Mouse (Mus musculus) adrenal gland (tissue): ENCODE measurements around the gene Nhsl2.

Source experiments
- intact Hi-C: fragments of 180-260 bp; cut with DNase I; formaldehyde crosslinking; loops from one replicate; pipeline ENCODE4 v1.15.1; 2025

Gene Nhsl2

DNA sequence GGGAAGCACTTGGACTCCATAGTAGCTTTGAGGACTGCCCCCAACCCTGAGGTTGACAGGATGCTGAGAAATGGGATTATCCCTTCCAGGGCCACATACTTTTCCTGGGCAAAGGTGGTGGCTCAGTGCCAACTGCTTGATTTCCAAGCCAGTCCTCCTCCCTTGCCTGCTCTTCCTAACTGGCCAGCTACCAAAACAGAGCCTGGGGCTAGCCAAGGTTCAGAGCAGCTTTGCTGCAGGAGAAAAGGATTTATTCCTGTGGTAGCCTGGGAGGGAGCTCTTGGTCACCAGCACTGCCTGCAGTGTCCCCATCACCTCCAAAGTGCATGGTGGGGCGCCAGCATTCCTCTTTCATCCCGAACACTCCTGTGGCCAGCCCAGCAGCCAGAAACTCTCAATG lies 188.3 kb downstream of the Nhsl2 start:
- intact Hi-C loops: no loop called here

DNA sequence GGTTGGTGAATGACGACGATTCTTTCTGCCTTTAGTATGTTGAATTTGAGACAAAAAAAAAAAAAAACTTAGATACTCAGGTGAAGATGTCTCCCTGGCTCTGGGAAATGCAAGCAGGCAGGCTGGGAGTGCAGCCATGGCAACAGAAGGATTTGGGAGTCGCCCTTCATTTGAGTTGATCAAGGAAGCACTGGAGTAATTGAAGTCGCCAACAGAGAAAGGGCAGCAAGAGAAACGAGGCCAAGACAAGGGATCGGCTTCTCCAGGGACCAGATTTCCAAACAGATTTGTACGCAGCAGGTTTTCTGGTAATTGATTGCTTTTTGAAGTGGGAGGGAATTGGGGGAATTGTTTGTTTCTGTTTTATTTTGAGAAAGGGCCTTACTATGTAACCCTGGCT lies 192.4 kb downstream of the Nhsl2 start:
- intact Hi-C loops: no loop called here

- intact Hi-C loops: no loop called here
Observed at GRCm38 (mm10) chrX:102042386-102042785, 193.2 kb downstream of the Nhsl2 start.

GRCm38 (mm10) chrX:102050552-102050951 lies 201.4 kb downstream of the Nhsl2 start:
- intact Hi-C loops: no loop called here

DNA sequence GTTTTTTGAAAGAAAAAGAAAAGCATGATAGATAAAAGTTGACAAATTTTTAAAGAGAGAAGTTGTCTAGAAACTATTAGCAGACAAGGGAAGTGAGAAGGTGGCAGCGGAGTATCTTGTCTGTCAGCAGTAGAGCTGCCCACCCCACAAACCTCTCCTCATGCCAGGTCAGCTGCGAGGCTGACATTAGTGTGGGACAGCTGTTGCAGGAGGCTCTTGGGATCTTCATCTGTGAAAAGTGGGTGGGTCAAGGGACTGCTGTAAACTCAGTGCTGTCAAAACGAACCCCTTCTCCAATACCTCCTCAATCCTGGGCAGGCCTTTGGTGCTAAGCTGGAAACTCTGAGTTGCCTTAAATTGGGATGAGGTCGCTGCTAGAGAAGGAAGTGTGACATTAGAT lies 202.0 kb downstream of the Nhsl2 start:
- intact Hi-C loops: no loop called here

DNA sequence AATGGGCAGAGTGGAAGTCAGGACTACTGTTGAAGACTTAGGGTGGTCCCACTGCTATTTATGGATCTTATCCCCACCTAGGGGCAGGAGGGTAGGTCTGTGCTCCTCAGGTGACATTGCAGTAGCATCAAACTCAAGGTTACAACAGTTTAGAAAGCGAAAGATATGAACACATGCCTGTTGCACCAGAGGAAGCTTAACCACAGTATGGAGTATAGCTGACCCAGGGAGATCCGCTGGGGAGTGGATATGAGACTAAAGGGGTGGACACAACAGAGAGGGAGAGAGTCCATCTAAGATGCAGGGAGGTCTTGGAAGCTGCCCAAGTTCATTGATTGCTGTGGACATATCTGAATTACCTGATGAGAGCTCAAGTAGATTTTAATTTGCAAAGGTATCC lies 204.2 kb downstream of the Nhsl2 start:
- intact Hi-C loops: no loop called here

DNA sequence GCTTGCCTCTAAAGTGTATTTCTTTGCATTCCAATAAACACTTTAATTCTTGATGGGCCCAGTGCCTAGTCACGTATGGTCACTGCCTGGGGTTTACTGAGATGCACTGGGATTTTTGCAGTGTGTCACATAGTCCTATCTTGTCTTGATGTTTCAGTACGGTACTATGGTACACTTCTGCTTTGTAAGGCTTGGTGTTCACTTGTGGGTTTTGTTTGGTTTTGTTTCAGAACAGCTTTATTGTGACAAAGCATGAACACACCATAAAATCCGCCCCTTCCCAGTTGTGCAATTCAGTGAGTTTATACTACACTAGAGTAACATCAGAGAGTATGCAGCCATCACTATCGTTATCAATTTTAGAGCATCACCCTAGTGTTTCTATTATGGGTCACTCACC lies 204.8 kb downstream of the Nhsl2 start:
- intact Hi-C loops: no loop called here

DNA sequence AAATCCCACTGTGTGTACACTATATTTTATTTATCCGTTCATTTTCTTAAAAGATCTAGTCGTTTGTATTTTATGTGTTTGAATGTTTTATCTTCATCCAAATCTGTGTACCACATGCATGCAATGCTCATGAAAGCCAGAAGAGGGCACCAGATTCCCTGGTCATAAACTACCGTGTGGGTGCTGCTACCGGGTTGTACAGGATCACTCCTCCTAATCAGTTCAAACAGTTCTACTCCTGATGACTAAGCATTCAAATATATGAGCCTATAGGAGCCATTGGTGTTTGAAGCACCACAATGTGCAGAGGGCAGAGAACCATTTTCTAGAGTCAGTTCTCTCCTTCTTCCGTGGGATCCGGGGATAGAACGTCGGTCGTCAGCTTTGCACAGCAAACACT lies 210.3 kb downstream of the Nhsl2 start:
- intact Hi-C loops: no loop called here

DNA sequence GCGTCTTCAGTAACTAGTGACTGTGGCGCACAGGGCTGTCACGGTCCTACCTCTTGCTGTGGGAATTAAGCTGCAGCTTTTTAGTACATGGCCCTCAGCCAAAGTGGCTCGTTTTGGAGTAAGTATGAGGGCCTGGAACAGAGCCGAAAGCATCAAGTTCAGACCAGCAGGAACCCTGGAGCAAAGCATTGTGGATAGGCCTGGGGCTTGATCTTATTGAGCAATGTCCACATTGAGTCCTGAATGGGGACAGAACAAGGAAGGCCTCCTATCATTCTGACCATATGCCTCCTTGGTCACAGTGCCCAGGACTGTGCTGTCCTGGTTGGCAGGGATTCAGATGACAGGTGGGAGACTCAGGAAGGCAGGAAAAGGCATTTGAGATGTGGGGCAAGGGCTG lies 211.1 kb downstream of the Nhsl2 start:
- intact Hi-C loops: loop anchor here (10.0 kb wide), 1 partner anchor 255 kb away; no protein-coding TSS in a partner anchor

GRCm38 (mm10) chrX:102060891-102061290 lies 211.7 kb downstream of the Nhsl2 start:
- intact Hi-C loops: loop anchor here (10.0 kb wide), 1 partner anchor 256 kb away; no protein-coding TSS in a partner anchor

DNA sequence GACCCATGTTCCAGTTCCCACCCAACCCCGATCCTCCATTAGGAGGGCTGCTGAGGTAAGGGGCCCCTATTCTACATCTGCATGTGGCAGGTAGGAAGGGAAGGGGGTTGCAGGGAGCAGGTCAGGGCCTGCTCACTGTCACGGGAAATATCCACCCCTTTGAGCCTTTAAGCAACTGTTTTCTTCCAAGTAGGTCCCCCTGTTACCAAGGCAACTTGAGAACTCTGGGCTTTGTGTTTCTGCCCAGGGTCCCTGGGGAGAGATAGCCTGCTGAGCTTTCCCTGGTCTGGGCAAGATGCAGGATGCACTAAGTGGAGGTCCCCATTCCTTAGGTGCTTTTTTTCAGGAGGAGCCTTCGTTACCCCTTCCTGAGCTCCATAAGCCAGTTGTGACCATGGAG lies 214.9 kb downstream of the Nhsl2 start:
- intact Hi-C loops: loop anchor here (10.0 kb wide), 1 partner anchor 259 kb away; no protein-coding TSS in a partner anchor

- intact Hi-C loops: loop anchor here (5.0 to 10.0 kb wide), 2 partner anchors 108 to 260 kb away; no protein-coding TSS in a partner anchor
Observed at GRCm38 (mm10) chrX:102065213-102065775, 216.1 kb downstream of the Nhsl2 start.

DNA sequence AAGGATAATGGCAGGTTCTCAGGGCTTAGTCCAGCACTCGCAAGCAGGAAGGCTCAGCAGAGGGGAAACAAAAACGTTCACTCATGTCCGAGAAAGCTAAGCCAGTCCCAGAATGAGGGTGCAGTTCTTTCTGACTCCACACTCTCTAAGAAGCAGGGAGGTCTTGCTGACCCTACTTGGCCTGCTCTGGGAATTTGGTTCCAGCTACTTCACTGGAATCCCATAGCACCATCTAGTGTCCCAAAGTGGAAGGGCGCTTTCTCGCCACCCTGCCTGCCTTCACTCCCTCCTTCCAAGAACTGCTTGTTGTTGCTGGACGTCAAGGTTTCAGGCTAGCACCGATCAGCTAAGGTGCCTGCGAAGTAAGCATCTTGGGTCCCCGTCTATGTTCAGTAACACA lies 216.9 kb downstream of the Nhsl2 start:
- intact Hi-C loops: loop anchor here (1.0 to 10.0 kb wide), 3 partner anchors 85 to 261 kb away; no protein-coding TSS in a partner anchor

DNA sequence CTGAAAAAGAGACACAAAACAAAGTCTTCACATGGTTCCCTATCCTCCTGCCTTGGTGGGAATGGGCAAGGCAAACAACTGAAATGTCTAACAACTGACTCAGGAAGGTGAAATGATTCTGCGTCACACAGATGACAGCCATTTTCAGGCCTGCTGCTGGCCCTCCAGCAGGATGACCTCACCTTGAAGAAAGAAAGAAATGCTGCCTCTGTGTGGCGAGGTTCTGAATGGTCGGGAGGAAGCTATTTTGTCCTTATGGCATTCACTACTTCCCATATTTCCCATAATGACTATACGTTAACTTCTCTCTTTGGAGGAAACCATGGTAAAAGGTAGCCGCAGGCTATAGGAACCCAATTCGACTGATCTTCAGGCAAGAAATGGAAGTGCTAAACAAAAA lies 217.9 kb downstream of the Nhsl2 start:
- intact Hi-C loops: loop anchor here (5.0 to 10.0 kb wide), 2 partner anchors 110 to 262 kb away; no protein-coding TSS in a partner anchor

GRCm38 (mm10) chrX:102068811-102069540 lies 219.8 kb downstream of the Nhsl2 start:
- intact Hi-C loops: loop anchor here (5.0 to 10.0 kb wide), 2 partner anchors 112 to 264 kb away; no protein-coding TSS in a partner anchor

GRCm38 (mm10) chrX:102070591-102071471 lies 221.6 kb downstream of the Nhsl2 start, which contains the start of gene Rtl5:
Rtl5 (minus strand) TSS chrX:102071304.
- intact Hi-C loops: no loop called here

- intact Hi-C loops: no loop called here
Observed at GRCm38 (mm10) chrX:102071517-102071916, 222.3 kb downstream of the Nhsl2 start.

DNA sequence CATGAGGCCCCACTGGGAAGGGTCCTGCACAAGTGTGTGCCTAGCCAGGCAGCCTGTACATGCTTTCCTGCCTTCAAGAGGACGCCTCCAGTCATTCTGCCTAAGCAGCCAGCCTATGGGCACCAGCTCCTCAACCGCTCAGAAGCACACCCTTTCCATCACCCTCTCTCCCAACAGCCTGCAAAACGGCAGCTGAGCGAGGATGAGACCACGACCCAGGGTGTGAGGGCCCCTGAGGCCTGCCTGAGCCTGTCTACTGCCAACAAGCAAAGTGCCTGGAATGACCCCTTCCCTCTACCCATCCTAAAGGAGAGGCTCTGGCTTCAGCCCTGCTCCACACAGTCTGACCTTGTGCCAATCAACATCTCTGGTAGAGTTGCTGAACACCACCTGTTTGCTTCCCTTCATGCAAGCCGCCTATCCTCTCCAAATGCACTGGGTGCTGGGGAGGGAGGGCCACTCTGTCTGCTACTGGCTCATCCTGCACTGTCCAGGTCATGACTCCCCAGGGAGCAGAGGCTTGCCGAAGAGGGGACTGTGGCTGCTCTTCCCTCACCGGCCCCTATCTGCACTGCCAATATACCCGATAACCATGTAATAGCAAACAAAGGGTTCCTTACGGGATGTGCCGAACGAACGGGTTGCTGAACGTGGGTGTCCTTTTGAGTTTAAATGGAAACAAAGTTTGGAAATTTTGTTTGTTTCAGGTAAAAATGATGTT lies 224.6 kb downstream of the Nhsl2 start:
- intact Hi-C loops: no loop called here

DNA sequence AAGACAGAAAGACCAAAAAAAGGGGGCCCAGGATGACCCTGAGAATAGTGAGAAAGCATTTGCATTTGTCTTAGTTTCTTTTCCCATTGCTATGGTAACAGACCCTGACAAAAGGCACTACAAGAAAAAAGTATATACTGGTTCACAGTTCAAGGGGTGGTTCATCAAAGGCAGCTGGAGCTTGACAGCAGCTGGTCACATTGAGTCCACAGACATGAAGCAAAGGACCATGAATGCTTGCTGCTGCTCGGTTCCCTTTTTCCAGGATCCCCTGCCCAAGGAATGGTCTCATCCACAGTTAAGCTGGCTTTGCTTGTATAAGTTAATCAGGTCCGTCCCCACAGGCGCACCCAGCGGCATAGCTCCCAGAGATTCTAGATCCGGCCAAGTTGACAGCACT lies 225.2 kb downstream of the Nhsl2 start:
- intact Hi-C loops: no loop called here

GRCm38 (mm10) chrX:102075158-102075557 lies 226.0 kb downstream of the Nhsl2 start:
- intact Hi-C loops: no loop called here
